Mouse (Mus musculus) left cerebral cortex, adult 18-20 months (tissue): Measurements from ENCODE around the gene Rasgrf1. TPM values are rescaled to one million over a fixed set of nuclear protein-coding genes. Genes with fewer than 3 reads are reported as not detected.

Experiments used
- DNase-seq, 2 experiments: peaks; one replicate each; pipeline ENCODE4 v3.0.0; 2021 to 2022; ENCODE audit warnings: low spot score in 2 of 2, mixed read lengths in 1 of 2
- long read RNA-seq, 2 experiments: library from polyadenylated mRNA; stranded (forward); transcript quantifications; one replicate each; pipeline ENCODE4 v2.0.0; 2021
- total RNA-seq, 2 experiments: library from RNA; stranded (reverse); gene quantifications; 2 replicates each; pipeline ENCODE4 v1.2.3; 2021

Gene Rasgrf1
- total RNA-seq = 100 to 1,000 TPM; 292 to 328 TPM
- long read RNA-seq, experiment 1, full-length matches to known transcripts = 141 of 308 reads
- long read RNA-seq, experiment 1, partial matches to known transcripts = 117 of 308 reads
- long read RNA-seq, experiment 1, other reads (novel, unspliced or antisense) = 50 of 308 reads
- long read RNA-seq, experiment 2, full-length matches to known transcripts = 61 of 152 reads
- long read RNA-seq, experiment 2, partial matches to known transcripts = 66 of 152 reads
- long read RNA-seq, experiment 2, other reads (novel, unspliced or antisense) = 25 of 152 reads

DNA sequence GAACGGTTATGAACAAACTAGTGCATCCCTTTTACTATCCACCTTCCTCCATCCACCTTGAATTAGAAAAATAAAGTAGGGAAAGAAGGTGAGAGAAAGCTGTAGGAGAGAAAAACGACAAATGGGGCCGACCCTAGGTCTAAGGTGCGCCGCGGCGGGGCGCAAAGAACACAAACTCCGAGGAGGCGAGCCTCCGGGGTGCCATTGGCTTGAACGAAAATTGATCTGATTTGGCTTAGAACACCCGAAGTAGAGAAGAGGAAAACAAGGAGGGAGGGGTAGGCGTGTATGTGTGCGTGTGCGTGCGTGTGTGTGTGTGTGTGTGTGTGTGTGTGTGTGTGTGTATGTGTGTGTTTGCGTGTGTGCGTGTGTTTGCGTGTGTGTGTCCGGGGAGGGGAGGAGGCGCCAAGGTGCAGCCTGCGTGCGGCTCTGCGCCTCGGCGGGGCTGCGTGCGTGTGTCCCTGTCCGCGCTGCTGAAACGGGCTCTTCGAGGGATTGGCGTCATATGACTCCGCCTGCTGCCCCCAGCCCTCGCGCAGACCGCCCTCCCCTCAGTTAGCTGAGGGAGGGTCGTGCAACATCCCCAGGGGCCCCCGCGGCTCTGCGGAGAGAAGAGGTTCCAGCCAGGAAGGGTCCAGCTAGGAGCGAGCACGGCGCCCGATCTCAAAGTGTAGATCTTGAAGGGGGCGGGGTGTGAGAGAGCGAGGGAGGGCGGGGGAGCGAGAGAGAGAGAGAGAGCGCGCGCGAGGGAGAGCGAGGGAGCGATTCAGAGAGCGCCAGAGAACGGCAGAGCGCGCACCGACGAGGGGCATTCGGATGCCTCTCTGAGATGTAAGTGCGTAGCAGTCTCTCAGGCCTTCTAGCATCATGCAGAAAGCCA, at the start of gene Rasgrf1:
Gene Rasgrf1, plus strand, starts transcription at position 778 of the 880 bp plus-strand sequence.
- peak; percentile 65 to 74 for DNase-seq

DNA sequence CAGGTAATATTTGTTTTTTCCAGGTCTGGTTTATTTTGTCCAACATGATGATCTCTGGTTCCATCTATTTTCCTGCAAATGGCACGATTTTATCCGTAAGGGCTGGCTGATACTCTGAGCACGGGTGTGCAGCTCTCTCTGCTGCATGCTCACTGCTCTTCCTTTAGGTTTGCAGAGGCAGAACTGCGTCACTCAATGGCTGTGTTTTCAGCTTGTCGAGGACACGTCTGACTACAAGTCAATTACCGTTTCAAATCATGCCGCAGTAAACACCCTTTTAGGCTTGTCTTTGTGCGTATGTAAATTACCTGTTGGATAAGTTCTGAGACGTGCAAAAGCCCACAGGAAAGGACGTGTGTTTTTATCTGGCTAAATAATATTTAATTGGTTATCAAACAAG, 49.6 kb upstream of the Rasgrf1 start:
- DNase-seq = no peak

DNA sequence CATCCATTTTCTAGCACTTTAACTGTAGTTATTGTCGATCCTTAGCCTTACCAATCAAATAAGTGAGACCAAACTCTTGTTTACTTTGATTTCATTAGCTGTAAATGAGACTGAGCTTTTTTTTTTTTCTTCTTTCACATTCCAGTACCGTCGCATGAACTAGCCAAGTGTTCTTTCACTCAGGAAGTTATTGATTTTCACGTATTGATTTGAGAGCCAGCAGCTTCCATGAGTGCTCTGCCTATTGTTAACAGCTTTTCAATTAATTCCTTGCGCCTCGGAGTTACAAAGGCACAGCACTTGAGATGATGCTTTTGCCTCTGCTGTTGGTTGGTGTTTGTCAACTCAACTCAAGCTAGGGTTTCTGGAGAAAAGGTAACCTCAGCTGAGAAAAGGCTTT, 49.1 kb upstream of the Rasgrf1 start:
- DNase-seq = no peak

DNA sequence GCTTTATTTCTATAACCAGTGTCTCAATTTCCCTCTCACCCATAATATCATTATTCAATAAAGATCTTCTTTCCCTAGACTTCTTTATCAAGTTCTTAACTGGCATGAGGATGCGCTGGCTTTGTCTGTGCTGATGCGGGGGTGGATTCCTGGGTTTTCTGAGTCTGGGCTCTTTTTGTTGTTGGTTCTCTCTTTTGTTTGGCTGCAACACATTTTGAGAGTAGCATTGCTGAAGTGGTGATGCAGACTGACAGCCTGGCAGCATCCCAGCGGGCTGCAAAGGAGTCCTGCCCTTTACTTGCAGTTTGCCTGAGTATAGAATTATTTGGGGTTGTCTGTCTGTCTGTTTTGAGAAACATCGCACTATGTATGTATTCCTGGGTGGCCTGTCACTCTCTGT, 42.6 kb upstream of the Rasgrf1 start:
- DNase-seq = no peak

DNA sequence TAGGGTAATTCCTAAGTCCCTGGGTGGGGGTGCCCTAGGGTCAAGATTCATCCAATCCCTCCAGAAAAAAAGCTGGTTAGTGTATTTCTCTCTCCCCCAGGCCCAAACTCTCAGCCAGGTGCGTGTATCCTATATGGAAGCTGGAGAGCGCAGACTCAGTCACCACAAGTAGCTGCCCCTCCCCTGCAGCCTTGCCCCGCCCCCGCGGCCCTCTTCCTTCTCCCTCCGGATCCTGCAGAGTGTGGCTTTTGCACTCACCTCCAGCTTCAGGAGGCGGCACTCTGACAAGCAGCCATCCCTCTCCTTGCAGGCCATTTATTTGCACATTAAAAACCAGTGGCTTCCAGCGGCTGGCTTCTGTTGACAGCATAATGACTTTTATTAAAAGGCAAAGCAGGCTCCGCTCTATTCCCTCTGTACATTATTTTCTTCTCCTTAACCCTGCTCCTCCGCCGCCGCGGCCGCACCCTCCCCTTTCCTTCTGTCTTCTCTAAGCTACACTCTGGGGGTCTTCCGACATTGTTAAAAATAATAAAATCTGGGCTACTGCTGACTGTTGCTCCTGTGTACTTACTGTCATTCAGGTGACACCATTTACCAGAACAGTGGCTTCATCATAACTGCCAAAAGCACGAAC, 41.5 kb upstream of the Rasgrf1 start:
- DNase-seq = no peak

DNA sequence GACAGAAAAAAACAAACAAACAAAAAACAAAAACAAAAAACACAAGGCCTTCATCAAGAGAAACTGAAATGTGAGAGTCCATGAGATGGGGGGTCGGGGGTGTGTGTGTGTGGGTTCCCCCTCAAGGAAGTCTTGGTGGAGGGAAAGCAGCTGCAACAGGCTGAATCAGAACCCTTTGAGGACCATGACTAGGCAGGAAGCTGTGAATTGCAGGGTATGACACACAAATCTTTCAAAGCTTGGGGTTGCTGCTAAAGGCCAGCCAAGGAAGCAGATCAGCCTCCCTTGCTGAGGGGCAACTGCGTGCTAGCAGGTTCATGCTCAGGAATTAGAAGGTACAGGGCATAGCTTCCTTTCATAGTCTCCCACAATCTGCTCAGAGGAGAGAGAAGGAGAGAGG, 40.1 kb upstream of the Rasgrf1 start:
- DNase-seq = no peak

DNA sequence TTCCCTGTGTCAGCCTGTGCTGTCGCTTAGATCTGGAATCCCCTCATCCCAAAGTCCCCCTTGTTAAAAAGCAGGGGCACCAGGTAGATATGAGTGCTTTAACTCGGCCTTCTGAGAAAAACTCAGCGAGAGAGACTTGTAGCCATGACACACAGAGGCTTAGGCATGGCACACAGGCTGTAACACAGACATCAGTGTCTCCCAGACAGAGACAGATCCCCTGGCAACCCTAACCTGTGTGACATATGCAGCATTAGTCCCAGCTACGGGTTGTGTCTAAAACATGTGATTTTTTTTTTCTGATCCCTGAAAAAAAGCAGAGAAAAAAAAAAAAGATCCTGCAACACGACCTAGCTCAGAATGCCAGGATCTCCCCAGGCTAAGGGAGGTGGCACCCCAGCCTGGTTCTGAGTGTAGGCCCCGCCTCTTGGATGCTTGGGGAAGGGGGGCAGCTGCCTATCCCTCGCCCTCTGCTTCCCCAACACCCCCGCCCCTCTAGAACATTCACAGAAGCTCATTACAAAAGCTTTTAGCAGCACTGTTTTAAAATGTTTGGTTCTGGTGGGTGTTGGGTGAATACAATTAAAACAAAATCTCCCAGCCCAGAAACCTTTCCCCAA, 39.1 kb upstream of the Rasgrf1 start:
- DNase-seq = peak in 1 of 2 experiments; percentile 14

DNA sequence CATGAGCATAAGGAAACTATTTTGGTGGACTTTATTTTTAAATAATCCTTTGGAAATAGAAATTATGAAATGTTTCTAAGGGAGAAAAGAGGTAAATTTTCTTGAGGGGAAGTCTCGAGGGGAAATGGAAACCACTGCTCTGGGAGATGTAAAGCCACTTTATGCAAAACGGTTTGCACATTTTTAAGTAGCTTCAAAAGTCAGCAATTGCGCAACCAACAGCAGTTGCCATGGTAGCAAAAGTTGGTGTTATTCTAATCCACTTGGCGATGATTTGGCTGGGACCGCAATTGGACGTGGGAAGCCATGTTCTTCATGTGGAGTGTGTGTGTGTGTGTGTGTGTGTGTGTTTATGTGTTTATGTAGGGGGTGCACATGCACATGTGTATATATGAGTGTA, 37.6 kb upstream of the Rasgrf1 start:
- peak; percentile 31 to 58 for DNase-seq

DNA sequence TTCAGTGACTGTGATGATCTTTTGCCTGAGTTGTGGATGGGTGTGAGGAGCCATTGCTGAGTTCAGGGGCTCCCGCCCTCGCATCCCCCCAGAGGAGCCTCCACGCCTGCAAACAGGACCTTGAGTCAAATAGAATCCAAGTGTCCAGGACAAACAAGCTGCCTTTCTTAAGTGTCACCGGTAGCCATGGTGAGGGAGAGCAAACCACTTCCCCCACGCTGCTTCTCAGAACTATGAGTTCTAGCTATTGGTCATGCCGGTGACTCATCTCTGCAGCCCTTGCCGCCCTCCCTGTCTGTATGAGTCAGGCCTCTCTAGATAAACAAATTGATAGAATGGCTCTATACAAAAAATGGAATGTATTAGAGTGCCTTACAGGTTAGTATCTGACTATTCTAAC, 35.3 kb upstream of the Rasgrf1 start:
- DNase-seq = no peak

DNA sequence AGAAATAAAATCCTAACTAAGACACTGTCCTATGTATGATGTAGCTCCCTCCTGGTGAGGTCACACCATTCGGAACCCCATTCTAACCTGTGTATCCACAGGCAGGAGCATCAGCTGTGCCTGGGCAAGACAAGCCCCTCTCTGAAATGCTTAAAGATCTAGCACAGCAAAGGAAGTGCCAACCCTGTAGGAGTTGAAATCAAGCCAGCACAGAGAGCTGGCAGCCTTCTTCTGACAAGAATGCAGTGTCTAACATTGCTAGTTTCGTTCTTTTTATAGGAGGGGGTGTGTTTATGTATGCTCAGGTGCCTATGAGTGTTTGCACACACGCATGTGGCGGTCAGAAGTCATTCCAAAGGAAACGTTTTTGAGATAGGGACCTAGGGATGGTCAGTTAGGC, 34.2 kb upstream of the Rasgrf1 start:
- DNase-seq = no peak

DNA sequence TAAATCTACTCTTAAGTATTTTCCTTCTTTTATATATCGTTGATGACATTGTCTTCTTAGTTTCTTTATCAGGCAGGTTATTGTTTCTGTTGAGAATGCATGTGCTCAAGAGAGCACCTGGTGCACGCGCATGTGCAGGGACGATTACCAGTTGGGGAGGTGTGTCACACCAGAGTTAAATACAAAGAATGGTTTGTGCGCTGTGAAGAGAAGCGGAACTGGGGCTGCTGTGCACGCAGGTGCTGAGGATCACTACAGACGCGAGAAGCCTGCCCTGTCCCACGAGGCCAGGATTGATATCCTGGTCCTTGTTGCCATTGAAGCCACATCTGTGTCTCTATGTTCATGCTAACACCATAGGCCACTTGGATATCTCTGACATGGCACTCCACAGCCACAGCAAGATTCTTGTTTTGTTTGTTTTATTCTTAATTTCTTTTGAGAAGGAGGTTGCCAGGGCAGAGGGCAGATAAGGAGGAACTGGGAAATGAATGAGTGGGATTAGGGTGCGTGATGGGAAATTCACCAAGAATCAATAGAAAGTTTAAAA, 31.2 kb upstream of the Rasgrf1 start:
- no peak for DNase-seq

DNA sequence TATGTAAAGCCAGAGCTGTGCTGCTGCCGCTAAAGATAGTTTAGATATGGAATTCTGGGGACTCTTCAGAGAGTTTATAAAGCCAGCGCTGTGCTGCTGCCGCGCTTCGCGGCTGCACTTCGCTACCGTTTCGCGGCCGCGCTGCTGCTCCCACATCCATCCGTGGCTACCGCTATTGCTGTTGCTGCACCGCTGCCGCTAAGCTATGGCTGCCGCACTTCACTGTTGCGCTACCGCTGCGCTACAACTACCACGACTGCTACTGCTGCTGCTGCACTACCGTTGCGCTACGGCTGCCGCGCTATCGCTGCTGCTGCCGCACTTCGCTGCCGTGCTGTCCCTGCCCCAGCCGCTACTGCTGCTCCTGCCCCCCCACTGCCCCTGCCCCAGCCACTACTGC, 30.1 kb upstream of the Rasgrf1 start:
- peak; percentile 19 to 34 for DNase-seq

DNA sequence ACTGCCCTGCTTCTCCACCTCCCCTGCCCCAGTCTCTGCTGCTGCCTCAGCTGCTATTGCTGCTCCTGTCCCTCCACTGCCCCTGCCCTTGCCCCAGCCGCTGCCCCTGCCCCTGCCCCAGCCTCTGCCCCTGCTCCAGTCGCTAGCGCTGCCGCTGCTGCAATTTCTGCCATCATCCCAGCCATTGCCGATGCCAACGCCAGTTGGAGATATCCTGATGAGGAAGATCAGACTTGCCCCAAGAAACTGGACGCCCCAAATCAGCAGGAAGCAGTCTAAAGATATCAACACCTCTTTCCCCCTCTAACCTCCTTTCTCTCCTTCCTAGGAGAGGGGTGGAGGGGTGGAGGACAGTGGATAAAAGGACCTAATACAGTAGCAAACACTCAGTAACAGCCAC, 28.2 kb upstream of the Rasgrf1 start:
- no peak for DNase-seq

DNA sequence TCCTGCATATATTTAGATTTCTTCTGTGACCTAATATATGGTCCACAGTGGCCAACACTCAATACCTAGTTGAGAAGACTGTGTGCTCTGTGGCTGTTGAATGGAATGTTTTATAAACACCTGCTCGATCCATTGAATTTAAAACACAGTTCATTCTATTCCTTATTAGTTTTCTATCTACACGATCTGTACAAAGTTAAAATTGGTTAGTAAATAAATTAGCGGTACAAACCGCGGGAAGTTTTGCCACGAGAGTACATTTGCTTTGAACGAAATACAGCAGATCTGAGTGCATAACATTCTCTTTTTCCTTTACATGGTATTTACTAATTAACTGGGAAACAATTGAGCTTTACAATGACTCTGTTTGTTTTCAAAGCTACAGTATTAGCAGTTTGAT, 27.1 kb upstream of the Rasgrf1 start:
- no peak for DNase-seq

DNA sequence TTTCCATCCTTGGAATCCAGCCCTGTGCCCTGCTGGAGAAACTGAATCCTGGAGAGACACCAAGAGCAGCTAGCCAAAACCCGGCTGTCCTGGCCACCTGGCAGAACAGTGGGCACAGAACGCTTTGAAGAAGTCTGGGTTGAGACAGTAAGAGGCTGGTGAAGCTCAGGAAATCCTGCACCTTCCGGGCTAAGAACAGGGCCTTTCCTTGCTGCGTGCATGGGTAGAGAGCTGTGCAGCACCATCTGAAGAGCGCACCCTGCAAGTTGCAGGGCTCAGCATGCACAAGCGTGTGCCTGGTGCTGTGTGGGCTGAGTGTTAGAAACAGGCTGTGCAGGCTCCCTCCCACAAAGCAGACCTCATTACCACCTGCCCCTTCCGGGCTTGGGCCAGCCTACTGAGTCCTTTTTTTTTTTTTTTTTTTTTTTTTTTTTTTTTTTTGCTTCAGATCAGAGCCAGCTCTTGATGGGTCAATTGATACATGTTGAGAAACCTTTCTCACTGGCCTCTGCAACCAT, 23.9 kb upstream of the Rasgrf1 start:
- peak; percentile 32 to 47 for DNase-seq

DNA sequence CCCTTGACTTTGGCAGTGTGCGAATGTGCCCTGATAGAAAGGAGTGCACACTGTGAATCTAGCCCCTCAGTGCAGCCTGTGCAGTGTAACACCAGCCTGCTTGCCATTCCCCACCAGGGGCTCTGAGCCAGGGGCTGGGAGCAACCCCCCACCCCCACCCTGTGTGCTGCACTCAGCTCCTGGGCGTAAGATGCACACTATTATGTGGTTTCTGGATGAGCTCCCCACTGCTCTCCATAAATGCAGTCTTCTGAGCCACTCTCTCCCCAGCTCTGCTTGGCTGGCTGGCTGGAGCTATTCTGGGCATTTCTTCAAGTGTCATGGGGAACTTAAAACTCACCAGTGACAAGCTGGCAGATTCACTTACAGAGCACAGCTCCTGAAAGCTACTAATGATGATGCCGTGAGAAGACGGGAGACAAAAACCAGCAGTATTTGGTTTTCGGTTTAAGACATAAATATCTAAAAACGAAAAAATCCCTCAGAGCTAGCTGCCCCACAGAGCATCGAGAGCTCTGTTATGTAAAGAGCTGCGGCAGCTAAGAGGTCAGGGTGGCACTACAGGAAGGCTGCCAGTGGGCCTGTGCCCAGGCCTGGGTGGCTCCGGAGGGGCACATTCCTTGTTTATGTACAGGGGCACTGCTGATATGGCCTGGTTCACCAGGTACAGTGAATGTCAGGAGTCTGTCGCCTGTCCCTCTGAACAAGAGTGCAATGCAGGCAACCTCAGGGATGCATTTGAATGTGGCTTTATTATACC, 18.0 kb upstream of the Rasgrf1 start:
- no peak for DNase-seq

DNA sequence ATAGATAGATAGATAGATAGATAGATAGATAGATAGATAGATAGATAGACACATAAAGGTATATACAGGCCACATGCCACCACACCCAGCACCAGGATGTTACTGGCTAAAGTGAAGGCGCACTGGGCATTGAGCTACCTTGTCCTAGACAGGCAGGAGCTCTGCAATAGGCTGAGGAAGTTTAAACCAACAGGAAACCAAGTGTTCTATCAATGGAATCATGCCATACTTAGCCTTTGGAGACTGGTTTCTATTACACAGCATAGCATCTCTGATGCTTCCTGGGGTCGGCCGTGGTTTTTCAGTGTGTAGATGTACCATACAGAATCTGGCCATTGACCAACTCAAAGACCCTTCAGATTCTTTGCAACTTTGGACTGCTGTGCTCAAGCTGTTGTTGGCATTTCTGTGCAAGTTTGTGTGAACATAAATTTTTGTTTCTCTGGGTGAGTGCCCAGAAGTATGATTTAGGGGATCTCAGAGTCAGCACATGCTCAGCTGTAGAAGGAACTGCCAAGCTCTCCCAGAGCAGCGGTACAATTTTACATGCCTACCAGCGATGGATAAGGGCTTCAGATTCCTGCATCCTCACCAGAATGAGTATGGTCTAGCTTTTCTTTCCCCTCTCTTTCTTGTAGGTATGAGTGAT, 17.0 kb upstream of the Rasgrf1 start:
- no peak for DNase-seq

DNA sequence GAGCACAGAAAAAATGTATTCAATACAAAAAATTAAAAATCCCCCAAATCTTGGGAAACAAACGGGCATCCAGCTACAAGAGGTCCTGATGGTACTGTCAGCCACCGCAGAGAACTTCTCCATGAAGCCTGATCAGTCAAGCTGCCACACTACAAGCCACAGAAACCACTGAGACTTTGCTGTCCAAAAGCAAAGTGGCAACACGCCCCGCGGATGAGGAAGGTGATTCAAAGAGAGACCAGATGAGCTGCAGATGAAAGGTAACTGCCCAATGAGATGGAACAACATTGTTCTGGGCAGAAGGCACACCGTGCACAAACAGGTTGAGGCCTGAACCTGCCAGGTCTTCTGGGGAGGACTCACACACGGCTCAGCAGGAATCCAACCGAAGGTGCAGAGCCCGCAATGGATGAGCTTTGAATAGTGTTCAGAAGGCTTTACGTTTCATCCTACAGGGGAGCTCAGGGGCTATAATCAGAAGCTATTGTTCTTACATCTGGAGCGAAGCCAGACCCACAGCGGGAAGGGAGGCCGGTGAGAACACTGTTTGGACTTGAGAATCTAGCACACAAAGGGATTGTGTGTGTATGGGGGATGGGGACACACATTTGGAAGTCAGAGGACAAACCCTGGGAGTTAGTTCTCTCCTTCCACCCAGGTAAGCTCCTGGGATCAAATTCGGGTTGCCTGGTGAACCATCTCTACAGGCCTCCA, 9.4 kb upstream of the Rasgrf1 start:
- no peak for DNase-seq

DNA sequence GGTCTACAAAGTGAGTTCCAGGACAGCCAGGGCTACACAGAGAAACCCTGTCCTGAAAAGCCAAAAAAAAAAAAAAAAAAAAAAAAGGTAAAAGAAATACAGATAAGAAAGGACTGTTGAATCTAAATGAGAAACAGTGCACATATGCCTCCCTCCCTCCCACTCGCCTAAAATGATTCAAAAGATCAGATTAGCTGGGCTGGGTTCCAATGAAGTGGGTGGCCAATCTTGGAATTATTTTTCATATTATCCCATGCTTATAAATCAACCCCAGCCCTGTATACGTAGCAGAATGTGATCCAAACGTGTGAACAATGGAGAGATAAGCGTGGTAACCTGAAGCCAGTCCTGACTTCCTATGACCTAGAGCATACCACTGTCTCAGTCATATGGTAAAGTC, 8.5 kb upstream of the Rasgrf1 start:
- DNase-seq = no peak
